Mouse (Mus musculus) forebrain, embryonic 12.5 days (tissue): ENCODE results near the gene Src. TPM values are rescaled to one million over a fixed set of nuclear protein-coding genes. Genes with fewer than 3 reads are reported as not detected.
"Not testable (repeated sequence)": the region's sequence is repeated elsewhere in the genome, so short reads cannot be mapped to it uniquely, and the experiment has no call there.

Experiments
- ATAC-seq: fragments of 200-750 bp; cut with Nextera tagmentation; 2 replicates; pipeline ENCODE4 v1.8.0; 2017; ENCODE audit warnings: moderate TSS enrichment; ENCODE audit not compliant: low FRiP score
- H3K27ac ChIP-seq: fragments of 300-500 bp; sonication (generic); 2 replicates; pipeline ENCODE4 v1.5.1; 2016; ENCODE audit warnings: mild to moderate bottlenecking
- H3K27me3 ChIP-seq: fragments of 300-500 bp; sonication (generic); 2 replicates; pipeline ENCODE4 v1.6.1; 2016; ENCODE audit warnings: mild to moderate bottlenecking
- H3K36me3 ChIP-seq: fragments of 300-500 bp; sonication (generic); replicated peaks from 2 replicates; pipeline ENCODE4 v1.6.1; 2016; ENCODE audit warnings: mild to moderate bottlenecking
- H3K4me1 ChIP-seq: fragments of 300-500 bp; sonication (generic); 2 replicates; pipeline ENCODE4 v1.6.1; 2016
- H3K4me2 ChIP-seq: fragments of 300-500 bp; sonication (generic); 2 replicates; pipeline ENCODE4 v1.6.1; 2016; ENCODE audit warnings: mild to moderate bottlenecking, moderate library complexity
- H3K4me3 ChIP-seq: fragments of 300-500 bp; sonication (generic); replicated peaks from 2 replicates; pipeline ENCODE4 v1.5.1; 2016; ENCODE audit warnings: mild to moderate bottlenecking
- H3K9ac ChIP-seq: fragments of 300-500 bp; sonication (generic); 2 replicates; pipeline ENCODE4 v1.6.1; 2016; ENCODE audit warnings: mild to moderate bottlenecking
- H3K9me3 ChIP-seq: fragments of 300-500 bp; sonication (generic); 2 replicates; pipeline ENCODE4 v1.6.1; 2016
- WGBS: fragments of 180-500 bp; shearing (Covaris S2); methylation state at CpG from one replicate; pipeline ENCODE4 v1.1.7; 2016; 5-methylcytosine and 5-hydroxymethylcytosine counted together
- polyA plus RNA-seq: library from polyadenylated mRNA; unstranded; fragments of >200 nt; fragmentation: Nextera tagmentation; extraction: Ambion mirVana; gene quantifications from 2 replicates; pipeline ENCODE4 v1.2.1, GENCODE M21; 2016

Gene Src
- 35.1 and 38.0 TPM in 2 replicates for polyA plus RNA-seq

DNA sequence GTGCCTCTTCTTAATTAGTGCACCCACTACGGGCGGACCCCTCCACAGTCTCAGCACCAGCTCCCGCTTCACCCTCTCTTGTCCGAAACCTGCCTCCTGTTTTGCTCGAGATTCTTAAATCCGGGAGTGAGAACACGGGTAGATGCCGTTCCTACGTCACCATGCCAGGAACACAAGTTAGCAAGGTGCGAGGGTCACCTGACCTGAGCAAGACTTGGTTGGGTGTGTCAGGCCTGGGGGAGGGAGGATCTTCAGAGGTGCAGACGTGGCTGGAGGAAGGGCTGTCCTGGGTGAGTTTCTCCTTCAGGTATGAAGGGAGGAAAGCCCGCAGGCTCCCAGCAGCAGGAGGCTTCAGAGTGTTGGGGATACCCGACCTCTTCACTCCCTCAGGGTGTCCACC lies at the start of gene Src:
Gene Src (plus strand): TSS at position 239 of the 400 bp plus-strand sequence.
- Histone ChIP-seq H3K27ac (0 out of 2 replicates have a peak within 1 kb of the TSS, but pooled peaks have one; percentile 25), H3K4me2 (no peak within 1 kb of the TSS), H3K4me3 (no peak within 1 kb of the TSS), H3K4me1 (peaks cover 20% of the 10 kb centered on the region), H3K36me3 (no peaks in the 10 kb centered on the region), H3K9ac (no peak within 1 kb of the TSS), H3K9me3 (no peaks in the 10 kb centered on the region), H3K27me3 (no peaks in the 10 kb centered on the region)
- 19% methylated on average over 13 of the region's 13 CpGs for WGBS
- no peak for ATAC-seq

DNA sequence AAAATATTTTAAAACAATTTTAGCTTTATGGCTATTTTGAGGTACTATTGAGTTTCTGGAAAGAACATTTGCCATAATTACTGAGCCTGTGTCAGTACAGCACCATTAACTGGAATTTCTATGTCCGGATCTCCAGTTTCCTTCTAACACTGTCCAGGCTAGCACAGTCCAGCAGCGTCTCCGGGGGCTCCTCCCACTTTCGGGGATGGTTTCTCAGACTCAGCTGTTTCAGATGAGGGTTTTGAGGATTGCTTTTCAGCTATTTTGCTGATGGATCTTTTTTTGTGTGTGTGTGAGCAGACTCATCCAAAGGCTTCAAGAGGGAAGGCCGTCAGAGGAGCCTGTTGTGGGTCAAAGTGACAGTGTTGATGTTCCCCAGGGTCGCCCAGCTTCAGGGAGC lies 46.5 kb upstream of the Src start:
- Histone ChIP-seq H3K4me3 (no peak overlapping the region), H3K9ac (no peak overlapping the region), H3K27ac (no peak overlapping the region), H3K27me3 (no peaks in the 10 kb centered on the region), H3K9me3 (no peaks in the 10 kb centered on the region), H3K36me3 (peaks cover 9% of the 10 kb centered on the region), H3K4me1 (peaks cover 38% of the 10 kb centered on the region), H3K4me2 (no peak overlapping the region)
- ATAC-seq: no peak
- WGBS: 82% methylated on average over 6 of the region's 6 CpGs

DNA sequence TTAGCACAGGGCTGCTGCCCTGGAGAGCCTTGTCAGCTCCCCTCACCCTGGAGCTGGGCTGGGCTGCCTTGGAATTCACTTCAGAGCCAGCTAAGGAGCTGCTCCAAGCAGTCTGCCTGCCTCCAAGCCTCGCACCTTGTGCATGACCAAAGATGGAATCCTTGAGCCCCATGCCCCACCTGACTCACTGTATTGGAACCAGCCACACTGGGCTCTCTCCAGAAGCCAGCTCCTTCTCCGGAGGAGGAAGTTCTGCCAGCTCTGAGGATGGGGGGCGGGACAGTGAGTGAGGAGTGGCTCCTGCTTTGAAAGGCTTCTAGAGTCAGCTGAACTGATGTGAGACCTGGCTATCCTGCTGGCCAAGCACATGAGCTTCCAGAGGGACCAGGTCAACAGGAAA lies 44.6 kb upstream of the Src start:
- Histone ChIP-seq H3K27me3 (no peaks in the 10 kb centered on the region), H3K4me3 (no peak overlapping the region), H3K9ac (no peak overlapping the region), H3K9me3 (no peaks in the 10 kb centered on the region), H3K36me3 (peaks cover 9% of the 10 kb centered on the region), H3K4me1 (peaks cover 27% of the 10 kb centered on the region), H3K4me2 (no peak overlapping the region), H3K27ac (no peak overlapping the region)
- no peak for ATAC-seq
- 95% methylated on average over 3 of the region's 3 CpGs for WGBS

DNA sequence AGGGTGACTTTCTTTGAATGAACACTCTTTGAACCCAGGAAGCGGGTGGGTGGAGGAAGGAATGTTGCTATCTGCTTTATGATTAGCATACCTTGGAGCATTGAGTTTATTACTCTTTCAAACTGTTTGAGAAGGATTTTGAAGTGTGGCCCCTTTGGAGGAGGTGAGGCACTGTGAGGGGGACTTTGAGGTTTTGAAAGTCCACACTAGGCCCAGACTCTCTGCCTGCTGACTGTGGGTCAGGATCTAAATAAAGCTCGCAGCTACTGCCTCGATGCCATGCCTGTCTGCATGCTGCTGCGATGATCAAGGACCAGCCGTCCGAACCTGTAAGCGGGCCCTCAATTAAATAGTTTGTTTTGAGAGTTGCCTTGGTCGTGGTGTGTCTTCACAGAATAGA lies 43.2 kb upstream of the Src start:
- Histone ChIP-seq H3K27me3 (no peaks in the 10 kb centered on the region), H3K9ac (0 out of 2 replicates have a peak overlapping the region, but pooled peaks have one; percentile 4), H3K36me3 (peaks cover 21% of the 10 kb centered on the region), H3K4me1 (peaks cover 23% of the 10 kb centered on the region), H3K9me3 (no peaks in the 10 kb centered on the region), H3K27ac (no peak overlapping the region), H3K4me3 (no peak overlapping the region), H3K4me2 (no peak overlapping the region)
- ATAC-seq: no peak
- WGBS: 64% methylated on average over 8 of the region's 8 CpGs

GRCm38 (mm10) chr2:157375794-157376757 lies 42.2 kb upstream of the Src start:
- Histone ChIP-seq H3K27ac (peak overlapping the region; percentile 0; the same call in 1 of the 2 replicates), H3K4me3 (no peak overlapping the region), H3K9ac (0 out of 2 replicates have a peak overlapping the region, but pooled peaks have one; percentile 4), H3K36me3 (peaks cover 24% of the 10 kb centered on the region), H3K4me1 (peaks cover 23% of the 10 kb centered on the region), H3K27me3 (no peaks in the 10 kb centered on the region), H3K4me2 (peak overlapping the region; percentile 28), H3K9me3 (no peaks in the 10 kb centered on the region)
- no peak for ATAC-seq
- 9% methylated on average over 14 of the region's 14 CpGs for WGBS

DNA sequence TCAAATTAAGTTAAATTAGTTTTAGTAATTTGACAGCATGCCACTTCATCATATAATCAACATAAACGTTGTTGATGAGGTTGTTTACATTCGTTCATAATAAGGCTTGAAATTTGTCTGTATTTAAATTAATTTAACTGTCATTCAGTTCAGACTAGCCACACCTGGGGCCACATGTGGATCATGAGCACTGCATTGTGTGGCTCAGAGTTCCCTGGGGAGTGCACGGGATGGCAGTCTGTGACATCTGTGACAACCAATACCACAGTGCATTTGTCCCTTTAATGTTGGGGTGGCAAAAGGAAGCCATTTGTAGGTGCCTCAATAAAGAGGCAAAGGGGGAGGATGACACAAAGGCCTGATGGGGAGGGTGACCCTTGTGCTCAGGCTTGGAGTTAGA lies 41.2 kb upstream of the Src start:
- no peak for ATAC-seq
- Histone ChIP-seq H3K27ac (no peak overlapping the region), H3K9ac (no peak overlapping the region), H3K4me3 (no peak overlapping the region), H3K27me3 (no peaks in the 10 kb centered on the region), H3K36me3 (peaks cover 24% of the 10 kb centered on the region), H3K4me2 (no peak overlapping the region), H3K9me3 (no peaks in the 10 kb centered on the region), H3K4me1 (peaks cover 23% of the 10 kb centered on the region)
- 46% methylated on average over 3 of the region's 3 CpGs for WGBS

DNA sequence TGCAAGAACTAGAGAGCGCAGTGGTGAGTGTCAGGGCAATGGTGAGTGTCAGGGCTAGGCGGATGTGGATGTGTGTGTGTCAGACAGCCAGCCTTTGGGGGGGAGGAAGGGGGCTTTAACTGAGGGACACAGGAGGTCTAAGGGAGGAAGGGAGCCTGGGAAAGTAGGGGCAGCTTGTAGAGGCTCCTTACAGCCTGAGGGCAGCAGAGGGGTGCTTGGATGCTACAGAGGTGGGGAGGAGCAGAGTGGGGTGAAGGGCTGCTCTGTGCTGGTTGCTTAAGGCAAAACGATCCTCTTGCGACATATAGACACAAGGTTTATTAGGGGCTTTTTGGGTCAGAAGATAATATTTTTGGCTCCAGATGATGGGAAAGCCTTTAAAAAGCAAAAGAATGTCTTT lies 33.4 kb upstream of the Src start:
- H3K36me3 ChIP-seq: peaks cover 45% of the 10 kb centered on the region
- H3K4me3 ChIP-seq: no peak overlapping the region
- H3K4me2 ChIP-seq: no peak overlapping the region
- WGBS: 51% methylated on average over 4 of the region's 4 CpGs
- no peak overlapping the region for H3K9ac ChIP-seq
- no peak overlapping the region for H3K27ac ChIP-seq
- peaks cover 5% of the 10 kb centered on the region; the same call in 1 of the 2 replicates for H3K4me1 ChIP-seq
- ATAC-seq: no peak
- no peaks in the 10 kb centered on the region for H3K9me3 ChIP-seq
- H3K27me3 ChIP-seq: no peaks in the 10 kb centered on the region

GRCm38 (mm10) chr2:157388901-157389590 lies 29.2 kb upstream of the Src start:
- ATAC-seq, H3K4me1 ChIP-seq, H3K4me2 ChIP-seq, H3K4me3 ChIP-seq, H3K9me3 ChIP-seq, H3K27me3 ChIP-seq, H3K27ac ChIP-seq, H3K9ac ChIP-seq: not testable (repeated sequence)
- H3K36me3 ChIP-seq: peaks cover 34% of the 10 kb centered on the region
- 94% methylated on average over 14 of the region's 14 CpGs for WGBS

- H3K27ac ChIP-seq: no peak overlapping the region
- H3K4me1 ChIP-seq: no peaks in the 10 kb centered on the region; the same call in 1 of the 2 replicates
- H3K27me3 ChIP-seq: no peaks in the 10 kb centered on the region
- H3K36me3 ChIP-seq: peaks cover 33% of the 10 kb centered on the region
- WGBS: 83% methylated on average over 7 of the region's 7 CpGs
- ATAC-seq: no peak
- H3K9ac ChIP-seq: no peak overlapping the region
- H3K9me3 ChIP-seq: no peaks in the 10 kb centered on the region
- no peak overlapping the region for H3K4me3 ChIP-seq
- no peak overlapping the region for H3K4me2 ChIP-seq
Observed at GRCm38 (mm10) chr2:157389591-157389921, 28.7 kb upstream of the Src start.

DNA sequence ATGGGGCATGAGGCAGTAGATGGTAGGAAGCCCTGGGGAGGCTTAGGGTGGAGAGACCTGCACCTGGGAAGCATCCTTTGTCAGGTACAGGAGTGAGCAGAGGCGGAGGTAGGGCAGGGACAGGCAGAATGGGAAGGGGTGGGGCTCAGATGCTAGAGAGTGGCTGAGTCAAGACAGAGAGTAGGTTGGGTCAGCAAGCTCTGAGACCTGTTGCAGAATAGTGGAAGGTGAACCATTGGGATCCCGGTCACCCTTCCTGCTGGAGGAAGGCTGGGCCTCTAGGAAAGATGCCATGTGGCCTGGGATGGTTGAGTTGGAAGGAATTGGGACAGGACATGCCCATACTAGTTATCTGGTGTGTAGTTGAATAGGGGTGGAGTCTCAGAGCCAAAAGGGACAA lies 25.9 kb upstream of the Src start:
- Histone ChIP-seq H3K9ac (no peak overlapping the region), H3K36me3 (peaks cover 47% of the 10 kb centered on the region), H3K4me2 (no peak overlapping the region), H3K4me1 (no peaks in the 10 kb centered on the region), H3K4me3 (no peak overlapping the region), H3K9me3 (no peaks in the 10 kb centered on the region), H3K27me3 (no peaks in the 10 kb centered on the region), H3K27ac (no peak overlapping the region)
- WGBS: 97% methylated on average over 2 of the region's 2 CpGs
- ATAC-seq: no peak

GRCm38 (mm10) chr2:157393549-157393948 lies 24.7 kb upstream of the Src start:
- over 99% methylated on average over 4 of the region's 4 CpGs for WGBS
- no peaks in the 10 kb centered on the region for H3K4me1 ChIP-seq
- H3K4me3 ChIP-seq: no peak overlapping the region
- H3K9me3 ChIP-seq: peaks cover 6% of the 10 kb centered on the region; the same call in 1 of the 2 replicates
- no peak for ATAC-seq
- H3K27me3 ChIP-seq: no peaks in the 10 kb centered on the region
- no peak overlapping the region for H3K9ac ChIP-seq
- H3K27ac ChIP-seq: no peak overlapping the region
- H3K36me3 ChIP-seq: peaks cover 51% of the 10 kb centered on the region
- no peak overlapping the region for H3K4me2 ChIP-seq

DNA sequence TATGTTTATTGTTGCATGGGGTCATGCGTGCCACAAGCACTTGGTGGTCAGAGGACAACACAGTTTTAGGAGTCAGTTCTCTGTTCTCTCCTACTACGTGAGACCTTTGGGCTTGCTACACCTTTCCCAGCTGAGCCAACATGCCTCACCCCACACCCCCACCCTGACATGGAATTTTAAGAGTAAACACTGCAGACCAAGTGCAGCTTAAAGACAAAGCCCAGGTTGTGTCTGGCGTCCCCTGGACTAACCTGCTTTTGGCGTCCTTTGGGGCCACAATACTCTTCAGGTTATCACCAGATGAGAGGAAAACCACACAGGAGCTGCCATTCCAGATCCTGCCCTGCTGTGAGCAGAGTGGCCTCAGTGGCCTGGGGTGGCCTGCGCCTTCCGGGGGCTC lies 23.4 kb upstream of the Src start:
- 85% methylated on average over 6 of the region's 6 CpGs for WGBS
- peaks cover 6% of the 10 kb centered on the region; the same call in 1 of the 2 replicates for H3K9me3 ChIP-seq
- H3K4me2 ChIP-seq: no peak overlapping the region
- no peak overlapping the region for H3K9ac ChIP-seq
- ATAC-seq: no peak
- no peaks in the 10 kb centered on the region for H3K27me3 ChIP-seq
- H3K27ac ChIP-seq: no peak overlapping the region
- H3K36me3 ChIP-seq: peaks cover 44% of the 10 kb centered on the region
- H3K4me3 ChIP-seq: no peak overlapping the region
- no peaks in the 10 kb centered on the region for H3K4me1 ChIP-seq
